Mouse (Mus musculus) CD4-positive, CD25-positive, alpha-beta regulatory T cell, adult 4 months (primary cell): ENCODE results near the gene Tmem163. TPM values are rescaled to one million over a fixed set of nuclear protein-coding genes. Genes with fewer than 3 reads are reported as not detected.

Experiments used
- ATAC-seq: one replicate; pipeline ENCODE4 v1.8.0; 2017
- polyA plus RNA-seq, 2 experiments: library from polyadenylated mRNA; unstranded; fragments of 100-300 nt; shearing (Covaris generic); gene quantifications; one replicate each; pipeline ENCODE4 v1.2.1; 2017

Tmem163 gene
- polyA plus RNA-seq, 2 experiments from 2014 or later, result 0.12 TPM; not detected in 1

DNA sequence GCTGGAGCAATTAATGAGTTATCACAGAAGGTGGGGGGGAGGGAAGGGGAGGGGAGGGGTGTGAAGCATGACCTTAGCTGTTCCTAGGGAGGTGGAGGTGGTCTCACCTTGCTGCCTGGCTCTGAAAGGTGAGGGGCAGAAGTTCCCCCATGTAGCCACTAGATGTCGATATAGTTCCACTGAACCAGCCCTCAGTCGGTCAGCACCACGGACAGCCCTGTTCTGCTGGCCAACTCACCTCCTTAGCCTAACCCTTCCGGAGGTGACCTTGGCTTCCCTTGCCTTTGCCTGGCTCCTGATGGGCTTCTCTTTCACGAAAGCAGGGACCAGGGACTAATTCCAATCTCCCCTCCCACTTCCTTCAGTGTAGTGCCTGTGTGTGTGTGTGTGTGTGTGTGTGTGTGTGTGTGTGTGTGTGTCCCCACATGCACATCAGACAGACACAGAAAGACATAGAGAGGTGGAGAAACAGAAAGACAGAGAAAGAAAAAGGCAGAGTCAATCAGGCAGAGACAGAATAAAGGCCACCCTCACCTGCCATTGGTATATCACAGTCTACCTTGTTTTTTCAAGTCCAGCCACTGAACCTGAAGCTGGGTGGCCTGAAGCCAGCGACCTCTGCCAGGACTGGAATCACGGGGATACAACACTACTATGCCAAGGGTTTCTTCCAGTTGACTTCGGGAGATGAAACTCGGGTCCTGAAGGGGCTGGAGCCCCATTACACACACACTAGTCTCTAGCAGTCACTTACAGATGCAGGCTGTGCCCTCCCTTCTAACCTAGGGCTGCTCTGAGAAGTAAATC, 182.4 kb downstream of the Tmem163 start:
- ATAC-seq, result peak; percentile 37

DNA sequence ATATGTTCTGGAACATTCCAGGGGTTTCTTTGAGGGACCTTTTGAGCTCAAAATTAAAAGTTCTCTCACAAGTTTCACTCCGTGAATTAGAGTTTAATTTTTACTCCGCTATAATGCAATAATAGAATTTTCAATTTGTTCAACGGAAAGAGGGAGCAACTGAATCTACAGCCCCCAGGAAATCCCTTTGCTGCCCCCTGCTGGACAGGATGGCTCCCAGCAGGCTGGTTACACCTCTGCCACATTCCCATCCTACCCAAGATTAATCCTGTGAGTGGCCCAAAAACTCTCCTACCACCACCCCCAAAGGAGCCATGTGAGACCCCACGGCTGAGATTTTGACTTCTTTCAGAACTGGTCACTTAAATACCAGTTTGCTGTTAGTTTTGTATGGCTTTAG, 192.2 kb downstream of the Tmem163 start:
- no peak for ATAC-seq

DNA sequence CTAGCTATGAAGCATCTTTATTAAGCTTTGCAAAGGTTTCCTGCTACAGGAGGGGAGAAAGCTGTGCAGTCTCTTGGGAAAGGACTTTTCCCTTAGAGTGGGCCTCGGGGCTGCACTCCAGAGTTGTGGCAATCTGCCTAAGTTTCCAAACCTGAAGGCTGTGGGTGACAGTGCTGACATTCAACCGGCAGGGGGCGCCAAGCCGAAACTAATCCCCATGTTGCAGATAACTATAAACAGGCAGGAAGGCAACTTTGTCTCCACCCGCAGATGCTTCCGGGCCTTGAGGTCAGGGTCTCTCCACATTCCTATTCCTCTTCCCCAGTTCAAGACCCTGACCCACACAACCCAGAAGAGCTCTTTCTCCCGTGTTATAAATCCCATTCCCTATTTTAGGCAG, 194.5 kb downstream of the Tmem163 start:
- ATAC-seq, result no peak

DNA sequence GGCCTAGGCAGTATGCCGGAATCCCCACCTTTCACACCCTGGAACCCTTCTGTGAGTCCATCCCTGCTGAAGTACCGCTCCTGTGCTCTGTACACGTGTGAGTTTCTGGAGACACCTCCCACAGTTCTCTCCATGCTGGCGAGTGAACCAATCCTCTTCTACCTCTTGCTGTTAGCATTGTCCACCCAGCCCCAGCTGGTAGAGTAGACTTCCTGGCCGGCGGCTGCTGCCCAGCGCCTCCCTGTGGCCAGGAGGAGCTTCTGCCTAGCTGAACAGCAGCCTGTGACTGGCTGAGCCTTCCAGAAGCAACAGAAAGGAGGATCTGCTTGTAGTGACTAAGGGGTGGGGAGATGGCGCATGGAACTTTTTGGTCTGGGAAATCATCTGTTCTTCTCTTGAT, 195.2 kb downstream of the Tmem163 start:
- no peak for ATAC-seq

DNA sequence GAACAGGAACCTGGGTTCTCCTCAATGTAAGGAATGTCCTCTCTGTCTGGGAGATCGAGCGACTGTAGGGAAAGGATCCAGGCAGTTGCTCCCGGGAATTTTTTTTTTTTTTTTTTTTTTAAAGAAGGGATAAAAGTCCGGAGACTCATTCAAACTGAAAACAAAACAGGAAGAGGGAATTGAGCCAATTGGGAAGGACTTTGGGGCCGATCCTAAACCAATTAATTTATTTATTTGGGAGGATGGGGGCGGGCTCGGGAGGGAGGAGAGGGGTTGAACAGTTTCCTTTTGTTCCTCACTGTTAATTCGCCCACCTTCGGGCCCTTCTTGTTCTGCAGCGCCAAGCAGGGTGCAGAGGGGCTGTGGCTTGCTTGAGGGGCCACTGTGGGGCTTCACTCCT, 196.4 kb downstream of the Tmem163 start:
- no peak for ATAC-seq

DNA sequence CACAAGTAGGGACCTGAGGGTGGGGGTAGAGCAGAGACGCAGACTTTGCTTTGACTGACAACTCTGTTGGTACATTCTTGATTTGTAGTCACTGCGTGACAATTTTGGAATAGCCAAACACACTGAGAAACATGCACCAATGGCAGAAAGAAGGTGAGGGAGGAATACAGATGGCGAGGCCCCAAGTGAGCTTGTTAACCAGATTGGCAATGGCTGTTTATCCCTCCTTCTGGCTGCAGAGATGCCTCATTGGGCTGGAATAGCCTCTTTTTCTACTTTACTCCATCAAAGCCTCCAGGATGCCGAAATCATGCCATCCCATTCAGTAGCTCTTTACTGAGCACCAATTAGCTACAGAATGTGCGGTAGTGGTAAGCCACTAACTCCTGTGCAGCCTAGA, 203.6 kb downstream of the Tmem163 start:
- ATAC-seq, result no peak

DNA sequence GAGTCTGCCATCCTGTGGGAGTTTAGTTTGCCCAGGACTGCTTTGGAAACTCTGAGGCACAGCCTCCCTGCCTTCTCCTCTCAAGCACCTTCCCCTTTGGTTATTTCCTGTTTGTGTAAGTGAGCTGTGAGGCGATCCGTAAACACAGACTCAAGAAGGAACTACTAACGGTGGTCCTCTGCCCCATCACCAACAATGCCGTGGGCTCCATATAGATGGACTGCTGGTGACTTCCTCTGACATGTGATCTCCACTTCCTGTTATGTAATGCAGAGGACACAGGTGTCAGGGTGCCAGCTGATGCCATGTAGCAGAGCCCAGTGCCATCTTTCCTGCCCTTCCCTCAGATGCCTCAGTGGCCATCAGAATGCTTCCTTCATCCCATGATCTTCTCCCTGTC, 209.2 kb downstream of the Tmem163 start:
- ATAC-seq, result no peak

DNA sequence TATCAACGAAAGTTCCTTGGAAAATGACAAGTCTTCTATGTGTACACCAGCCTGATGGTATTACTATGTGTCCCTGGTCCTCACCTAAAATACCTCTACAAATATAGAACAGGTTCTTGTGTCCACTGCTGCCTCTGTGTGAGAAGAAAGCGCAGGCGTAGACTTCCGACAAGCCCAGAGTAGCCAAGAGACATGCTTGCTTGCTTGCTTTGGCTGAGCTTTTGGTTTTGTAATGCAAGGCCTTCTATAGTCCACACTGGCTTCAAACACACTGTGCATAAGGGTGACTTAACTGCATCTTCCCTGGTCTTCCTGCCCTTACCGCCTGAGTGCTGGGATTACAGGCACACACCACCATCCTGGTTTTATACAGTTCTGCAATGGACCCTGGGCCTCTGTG, 212.1 kb downstream of the Tmem163 start:
- ATAC-seq, result no peak

DNA sequence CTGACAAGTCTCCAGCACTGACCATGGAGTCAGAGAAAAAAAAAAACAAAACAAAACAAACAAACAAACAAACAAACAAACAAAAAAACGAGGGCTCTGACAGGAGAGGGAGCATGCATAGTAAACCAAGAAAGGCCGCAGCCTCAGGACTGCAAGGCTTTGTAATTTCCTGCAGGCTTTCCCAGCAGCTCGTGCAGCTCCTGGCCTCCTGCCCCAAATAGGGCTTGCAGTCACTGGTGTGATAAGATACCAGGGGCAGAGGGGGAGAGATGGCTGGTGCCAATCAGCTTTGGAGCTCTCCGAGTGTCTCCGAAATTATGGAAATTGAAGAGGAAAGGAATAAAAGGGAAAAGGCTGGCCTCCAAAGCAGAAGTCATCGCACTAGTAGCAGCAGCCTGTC, 214.1 kb downstream of the Tmem163 start:
- ATAC-seq, result no peak

DNA sequence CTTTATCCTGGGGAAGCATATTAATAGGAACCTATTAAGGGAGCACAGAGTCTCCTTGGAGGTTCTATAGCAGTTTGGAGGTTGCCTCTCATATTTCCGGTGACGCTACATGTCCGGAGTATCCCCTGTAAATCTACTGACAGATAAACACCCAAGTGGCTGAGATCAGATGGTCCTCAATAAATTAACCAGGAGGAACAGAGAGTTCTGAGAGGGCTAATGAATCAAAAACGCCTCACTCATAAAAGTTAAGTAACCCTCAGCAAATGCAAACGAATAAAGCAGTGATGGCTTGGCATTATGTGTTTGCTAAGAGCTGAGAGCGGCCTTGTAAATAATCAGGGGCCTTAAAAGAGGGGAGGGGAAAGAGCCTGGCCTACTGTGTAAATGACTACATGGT, 215.3 kb downstream of the Tmem163 start:
- no peak for ATAC-seq

DNA sequence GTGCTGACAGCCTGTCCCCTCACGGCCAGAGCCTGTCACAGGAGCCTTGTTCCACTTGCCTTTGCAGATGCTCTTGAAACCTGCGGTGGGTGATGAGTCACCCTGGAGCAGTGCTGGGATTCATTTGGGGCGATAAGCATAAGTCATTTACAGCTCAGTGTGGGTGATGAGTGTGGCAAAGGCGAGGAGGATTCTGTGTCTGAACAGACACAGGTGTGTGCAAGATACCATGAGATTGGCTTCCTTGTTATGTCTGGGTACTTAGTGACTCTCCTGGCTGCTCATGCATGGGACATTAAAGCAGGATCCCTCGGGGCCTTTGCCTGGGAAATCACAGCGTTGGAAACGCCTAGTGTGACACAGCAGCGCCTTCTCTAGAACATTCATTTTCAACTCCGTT, 218.3 kb downstream of the Tmem163 start:
- ATAC-seq, result no peak

DNA sequence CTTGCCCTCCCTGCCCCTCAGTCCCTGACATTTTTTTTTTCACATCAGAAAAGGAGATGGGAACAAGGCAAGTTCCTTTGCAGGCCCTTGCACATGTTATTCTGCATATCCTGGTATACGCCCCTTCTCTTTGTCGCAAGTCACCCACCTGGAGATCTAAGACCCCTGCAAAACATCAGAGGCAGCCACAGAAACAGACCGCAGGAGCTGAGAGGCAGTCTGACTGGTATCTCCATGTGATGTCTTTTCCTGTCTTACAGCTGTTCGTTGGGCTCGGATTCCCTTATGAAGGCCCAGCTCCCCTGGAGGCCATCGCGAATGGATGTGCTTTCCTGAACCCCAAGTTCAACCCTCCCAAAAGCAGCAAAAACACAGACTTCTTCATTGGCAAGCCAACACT, 219.8 kb downstream of the Tmem163 start:
- ATAC-seq, result no peak

DNA sequence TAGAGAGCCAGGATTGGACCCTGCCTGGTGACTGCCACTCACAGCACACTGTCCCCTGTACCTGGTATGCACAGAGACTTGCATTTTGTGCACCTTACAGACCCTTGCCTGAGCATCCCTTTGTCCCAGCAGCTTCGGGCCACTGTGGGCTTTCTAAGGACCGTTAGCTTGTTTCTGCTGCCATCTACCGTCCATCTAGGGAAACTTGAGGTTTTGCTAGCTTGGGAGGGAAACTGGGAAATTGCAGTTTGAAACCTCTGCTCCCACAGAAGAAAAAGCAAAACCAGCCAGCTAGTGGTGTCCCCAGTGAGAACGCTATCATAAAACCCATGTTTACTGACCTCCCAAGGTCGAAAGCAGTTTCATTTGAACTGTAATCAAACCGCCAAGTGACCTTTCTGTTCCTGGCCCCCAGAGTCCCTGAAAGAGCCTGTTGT, 220.3 kb downstream of the Tmem163 start:
- ATAC-seq, result peak; percentile 74

DNA sequence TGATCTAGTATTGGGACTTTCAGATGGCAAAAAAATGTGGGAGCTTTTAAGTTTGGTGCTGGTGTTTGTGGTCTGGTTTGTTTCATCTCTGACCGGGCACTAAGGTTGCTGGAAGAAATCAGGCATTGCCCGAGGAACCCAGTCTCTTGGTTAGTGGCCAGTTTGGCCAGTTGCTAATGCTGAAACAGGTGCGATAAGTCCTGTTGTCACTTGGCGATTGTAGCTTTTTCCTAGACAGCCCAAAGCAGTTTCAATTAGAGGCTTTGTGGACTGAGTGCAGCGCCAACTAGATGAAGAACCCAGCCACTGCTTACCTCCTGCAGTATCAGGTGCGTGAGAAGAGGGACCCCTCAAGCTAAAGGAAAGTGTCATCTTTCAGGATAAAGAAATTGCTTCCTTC, 226.0 kb downstream of the Tmem163 start:
- no peak for ATAC-seq

DNA sequence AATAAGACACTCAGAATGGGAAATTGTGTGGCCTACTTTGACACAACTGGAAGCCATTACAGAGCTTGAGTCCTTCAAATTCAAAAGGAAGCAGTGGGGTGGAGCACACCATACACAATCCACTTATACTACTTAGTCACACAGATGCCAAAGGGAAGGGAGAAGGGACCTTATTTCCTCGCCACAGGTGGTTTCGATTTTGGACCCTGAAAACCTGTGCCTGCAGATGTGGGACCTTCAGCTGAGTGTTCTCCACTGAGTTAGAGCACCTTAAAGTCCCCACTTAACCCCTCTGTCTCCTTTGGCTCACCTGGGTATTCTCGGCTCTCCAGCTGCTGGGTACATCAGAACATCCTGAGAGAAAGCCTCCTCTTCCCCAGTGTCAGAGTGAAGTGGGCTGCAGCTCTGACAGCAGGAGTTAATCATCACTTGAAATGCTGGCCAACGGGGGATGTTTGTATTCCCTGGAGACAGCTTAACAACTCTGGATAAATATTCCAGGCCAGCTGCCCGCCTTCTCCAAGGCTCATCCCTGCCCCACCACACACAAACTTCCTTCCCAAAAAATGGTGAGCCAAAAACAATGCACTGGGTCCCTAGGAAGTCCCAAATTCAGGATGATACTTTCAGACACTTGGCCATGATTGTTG, 234.4 kb downstream of the Tmem163 start:
- no peak for ATAC-seq

DNA sequence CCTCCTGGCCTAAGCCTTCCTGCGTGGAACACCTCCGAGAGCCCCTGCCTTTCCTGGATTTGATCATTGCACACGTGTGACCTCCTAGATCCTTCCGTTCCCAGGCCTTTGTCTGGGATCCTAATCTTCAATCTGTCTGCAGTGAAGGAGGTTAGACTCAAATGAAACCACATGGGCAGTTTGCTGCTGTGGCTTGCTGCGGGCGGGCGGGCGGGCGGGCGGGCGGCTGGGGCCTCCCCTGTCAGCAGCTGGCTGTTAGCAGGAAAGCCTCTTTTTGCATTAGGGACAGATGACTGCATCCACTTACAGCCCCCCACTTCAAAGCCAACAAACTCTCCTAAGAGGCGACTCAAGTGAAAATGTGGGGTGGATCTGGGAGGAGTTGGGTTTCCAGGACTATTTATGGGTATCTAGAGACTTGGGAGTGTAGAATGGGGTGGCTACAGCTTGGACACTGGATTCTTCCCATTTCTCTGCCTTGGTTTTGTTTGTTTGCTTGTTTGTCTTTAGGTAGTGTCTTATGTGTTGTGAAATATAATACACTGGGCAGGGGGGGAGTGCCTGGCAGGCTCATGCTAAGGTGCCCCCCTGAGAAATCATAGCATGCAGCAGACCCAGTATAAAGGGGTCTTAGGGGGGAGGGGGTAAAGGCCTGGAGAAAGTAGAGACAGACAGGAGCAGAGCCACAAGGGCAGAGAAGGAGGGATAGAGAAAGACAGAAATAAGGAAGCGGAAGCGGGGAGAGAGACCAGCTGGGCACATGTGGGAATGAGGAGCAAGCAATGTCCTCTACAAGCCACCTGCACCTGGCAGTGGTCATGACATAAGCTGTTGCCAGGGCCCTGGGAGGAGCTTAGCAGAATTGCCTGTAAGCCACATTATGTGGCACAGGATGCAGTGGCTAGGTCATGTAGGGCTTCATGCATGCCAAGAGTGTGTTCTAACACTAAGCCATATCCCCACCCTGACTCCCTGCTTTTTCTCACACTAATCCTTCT, 236.2 kb downstream of the Tmem163 start:
- ATAC-seq, result no peak

DNA sequence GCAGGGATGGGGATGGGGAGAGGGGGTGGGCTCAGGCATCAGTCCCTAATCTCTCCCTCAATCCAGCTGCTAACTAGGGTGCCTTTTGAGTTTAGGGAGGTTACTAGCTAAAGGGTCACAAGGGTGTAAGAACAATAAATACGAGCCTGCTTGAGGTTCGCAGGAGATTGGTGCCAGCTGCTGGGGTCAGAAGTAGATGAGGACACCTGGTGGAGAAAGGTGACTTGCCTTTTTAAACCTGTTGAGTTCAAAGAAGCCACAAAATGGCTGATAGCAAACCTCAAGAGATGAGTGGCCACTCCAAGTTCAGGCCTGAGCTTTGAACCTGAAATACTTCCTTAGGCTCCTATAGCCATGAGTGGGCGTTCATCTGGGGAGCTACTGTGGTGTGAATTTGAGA, 237.6 kb downstream of the Tmem163 start:
- no peak for ATAC-seq

DNA sequence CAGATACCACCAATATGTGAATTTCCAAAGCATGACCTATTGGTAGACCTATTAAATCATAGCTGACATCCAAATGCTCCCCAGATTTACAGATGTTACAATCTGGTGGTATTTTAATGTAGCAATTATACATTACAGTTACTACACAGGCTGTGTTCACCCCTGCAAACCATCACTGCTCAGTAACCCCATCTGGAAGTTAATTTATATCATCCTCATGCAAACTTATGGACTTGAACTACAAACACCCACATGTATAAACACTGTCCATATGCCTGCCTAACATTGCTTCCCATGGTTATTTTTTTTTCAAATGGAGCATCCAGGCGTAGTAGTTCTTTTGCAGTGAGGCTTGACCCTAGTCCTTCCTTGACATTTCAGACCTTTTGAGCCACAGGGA, 238.3 kb downstream of the Tmem163 start:
- no peak for ATAC-seq

DNA sequence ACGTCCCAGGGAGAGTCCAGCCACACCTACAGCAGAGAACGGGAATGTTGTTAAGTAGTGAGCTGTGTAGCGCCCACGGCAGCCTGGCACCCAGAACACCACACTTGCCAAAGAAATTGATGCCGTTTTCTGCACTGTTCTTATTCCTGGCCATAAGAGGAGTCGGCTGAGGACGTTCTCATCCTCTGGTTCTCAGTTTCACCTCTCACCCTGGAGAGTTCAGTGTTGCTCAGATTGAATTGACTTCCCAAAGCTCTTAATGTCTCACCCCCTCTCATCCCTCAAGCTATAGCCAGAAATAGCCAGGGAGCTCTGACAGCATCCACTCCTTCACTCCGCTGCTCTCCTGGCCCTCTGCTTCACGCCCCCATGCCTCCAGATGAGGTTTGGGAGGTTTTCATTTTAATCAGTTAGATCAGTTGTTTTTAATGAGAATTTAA, 239.9 kb downstream of the Tmem163 start:
- ATAC-seq, result no peak

DNA sequence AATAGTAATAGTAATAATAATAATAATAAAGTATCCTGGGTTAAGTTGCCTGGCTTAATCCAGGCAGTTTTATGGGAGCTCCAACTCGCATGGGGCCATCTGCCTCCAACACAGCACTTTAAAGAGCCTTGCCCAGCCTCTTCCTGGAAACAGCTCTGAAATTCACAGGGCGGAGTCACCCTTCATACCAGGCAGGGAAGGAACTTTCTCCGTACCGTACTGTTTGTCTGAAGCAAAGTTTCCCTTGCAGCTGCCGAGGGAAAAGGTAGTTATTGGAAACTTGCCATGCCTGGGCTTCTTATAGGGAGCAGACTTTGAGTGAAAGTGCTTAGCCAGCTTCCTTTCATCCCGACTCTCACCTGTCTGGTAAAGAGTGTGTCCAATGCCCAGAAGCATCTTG, 242.3 kb downstream of the Tmem163 start:
- ATAC-seq, result no peak
